Mouse (Mus musculus): Measurements from ENCODE around the gene Gapdhs.

- TF ChIP-seq POLR2A (IDR thresholded peaks at IDR 0.05; ENCODE audit: borderline replicate concordance, low read depth, low read length) (no peak), CTCF (IDR thresholded peaks at IDR 0.05; ENCODE audit: low read depth, low read length) (no peak)
These were observed 629 bp upstream of the Gapdhs start for GRCm38 (mm10) chr7:30744022-30744598.
